Mouse (Mus musculus): ENCODE results near the gene Glt8d2. TPM values are rescaled to one million over a fixed set of nuclear protein-coding genes. Genes with fewer than 3 reads are reported as not detected.
"Not testable (repeated sequence)": the region's sequence is repeated elsewhere in the genome, so short reads cannot be mapped to it uniquely, and the experiment has no call there.

Glt8d2 gene
- polyA plus RNA-seq, 1 experiment from 2014 or later = 21.6 TPM

DNA sequence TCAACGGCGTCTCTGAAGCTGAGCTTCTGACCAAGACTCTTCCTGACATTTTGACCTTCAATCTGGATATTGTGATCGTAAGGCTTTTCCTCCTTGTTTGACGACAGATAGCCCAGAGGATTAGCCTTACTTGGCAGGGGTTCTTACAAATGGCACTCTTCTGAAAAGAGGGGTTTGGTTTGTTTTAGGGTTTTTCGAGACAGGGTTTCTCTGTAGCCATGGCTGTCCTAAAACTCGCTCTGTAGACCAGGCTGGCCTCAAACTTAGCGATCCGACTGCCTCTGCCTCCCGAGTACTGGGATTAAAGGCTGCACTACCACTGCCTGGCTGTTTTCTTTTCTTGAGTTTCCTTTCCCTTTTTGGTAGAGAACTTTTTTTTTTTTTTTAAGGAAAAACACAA lies 49.0 kb downstream of the Glt8d2 start:
- H3K27me3 ChIP-seq = no peaks in the 10 kb centered on the region
- H3K27ac ChIP-seq (replicated peaks) = no peak overlapping the region
- 94% methylated on average over 9 of the region's 9 CpGs for whole genome bisulfite sequencing
- H3K4me3 ChIP-seq (replicated peaks) = no peak overlapping the region
- ATAC-seq (ENCODE audit: insufficient number of reproducible peaks, low FRiP score, low TSS enrichment, low read depth) = no peak
- H3K9me3 ChIP-seq (replicated peaks) = no peaks in the 10 kb centered on the region
- H3K36me3 ChIP-seq = peaks cover 79% of the 10 kb centered on the region
- no peak overlapping the region for H3K4me2 ChIP-seq (replicated peaks)
- no peak overlapping the region for H3K9ac ChIP-seq
- no peaks in the 10 kb centered on the region for H3K4me1 ChIP-seq

DNA sequence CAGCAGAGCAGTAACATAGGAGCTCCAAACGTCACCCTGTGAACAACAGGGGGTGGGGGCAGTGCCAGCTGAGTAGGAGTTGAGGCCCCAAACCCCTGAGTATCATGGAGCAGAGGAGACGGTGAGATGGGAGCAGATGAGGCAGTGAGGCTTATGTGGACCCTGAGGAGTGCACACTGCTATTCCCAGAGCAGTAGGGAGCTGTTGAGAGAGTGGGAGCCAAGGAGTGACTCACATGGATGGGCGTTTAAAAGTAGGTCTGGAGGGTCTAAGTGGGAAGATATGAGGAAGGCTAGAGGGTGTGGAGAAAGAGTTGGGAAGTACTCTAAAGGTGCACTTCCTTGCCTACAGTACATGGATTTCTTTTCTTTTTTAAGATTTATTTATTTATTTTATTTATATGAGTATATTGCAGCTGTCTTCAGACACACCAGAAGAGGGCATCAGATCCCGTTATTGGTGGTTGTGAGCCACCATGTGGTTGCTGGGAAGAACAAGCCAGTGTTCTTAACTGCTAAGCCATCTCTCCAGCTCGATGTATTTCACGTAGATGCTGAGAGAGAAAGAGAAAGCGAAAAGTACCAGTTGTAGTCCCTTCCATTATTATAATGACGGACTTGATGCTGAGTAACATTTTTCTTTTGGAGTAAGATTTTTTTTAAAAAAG lies 51.3 kb downstream of the Glt8d2 start:
- Histone ChIP-seq H3K27ac (replicated peaks) (no peak overlapping the region), H3K9me3 (replicated peaks) (no peaks in the 10 kb centered on the region), H3K4me3 (replicated peaks) (no peak overlapping the region), H3K9ac (no peak overlapping the region), H3K4me2 (replicated peaks) (no peak overlapping the region), H3K4me1 (no peaks in the 10 kb centered on the region), H3K27me3 (no peaks in the 10 kb centered on the region), H3K36me3 (peaks cover 63% of the 10 kb centered on the region)
- no peak for ATAC-seq (ENCODE audit: insufficient number of reproducible peaks, low FRiP score, low TSS enrichment, low read depth)
- WGBS = 93% methylated on average over 8 of the region's 8 CpGs

DNA sequence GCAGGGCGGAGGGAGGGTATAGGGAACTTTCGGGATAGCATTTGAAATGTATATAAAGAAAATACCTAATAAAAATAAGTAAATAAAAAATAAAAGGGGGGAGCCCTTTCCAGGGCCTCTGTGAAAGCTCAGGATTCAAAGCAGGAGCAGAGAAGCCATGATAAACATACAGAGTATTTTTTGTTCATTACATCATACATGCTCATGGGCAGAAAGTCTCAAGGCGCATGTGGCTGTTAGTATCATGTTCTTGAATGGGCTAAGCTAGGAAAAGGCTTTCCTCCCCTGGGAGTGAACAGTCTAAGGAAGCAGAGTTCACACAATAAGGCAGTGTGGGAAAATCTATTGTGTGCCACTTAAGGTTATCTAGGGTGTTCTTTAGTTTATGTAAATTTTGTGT lies 54.1 kb downstream of the Glt8d2 start:
- no peak overlapping the region for H3K9ac ChIP-seq
- WGBS = 93% methylated on average over 3 of the region's 3 CpGs
- no peak overlapping the region for H3K27ac ChIP-seq (replicated peaks)
- H3K36me3 ChIP-seq = peaks cover 55% of the 10 kb centered on the region
- no peak for ATAC-seq (ENCODE audit: insufficient number of reproducible peaks, low FRiP score, low TSS enrichment, low read depth)
- peaks cover 2% of the 10 kb centered on the region for H3K4me1 ChIP-seq
- no peak overlapping the region for H3K4me2 ChIP-seq (replicated peaks)
- H3K4me3 ChIP-seq (replicated peaks) = no peak overlapping the region
- no peaks in the 10 kb centered on the region for H3K27me3 ChIP-seq
- no peaks in the 10 kb centered on the region for H3K9me3 ChIP-seq (replicated peaks)

DNA sequence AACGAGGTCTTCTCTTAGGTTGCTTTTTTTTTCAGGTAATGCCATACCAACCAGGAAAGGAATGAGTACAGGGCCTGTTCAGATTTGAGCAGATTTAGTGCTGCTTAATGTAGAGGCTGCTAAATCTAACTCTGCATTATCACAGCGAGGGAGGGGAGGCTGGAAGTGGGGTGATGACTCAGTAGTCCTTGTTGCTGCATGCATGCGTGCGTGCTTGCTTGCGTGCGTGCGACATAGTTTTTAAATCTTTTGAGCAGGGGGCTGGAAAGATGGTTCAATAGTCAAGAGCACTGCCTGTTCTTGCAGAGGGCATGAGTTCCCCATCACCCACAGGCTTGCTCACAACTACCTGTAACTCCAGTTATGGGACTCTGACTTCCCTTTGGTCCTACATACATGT lies 56.1 kb downstream of the Glt8d2 start:
- Histone ChIP-seq H3K4me1 (peaks cover 13% of the 10 kb centered on the region), H3K9ac (no peak overlapping the region), H3K9me3 (replicated peaks) (no peaks in the 10 kb centered on the region), H3K27ac (replicated peaks) (no peak overlapping the region), H3K4me2 (replicated peaks) (no peak overlapping the region), H3K4me3 (replicated peaks) (no peak overlapping the region), H3K27me3 (no peaks in the 10 kb centered on the region), H3K36me3 (peaks cover 37% of the 10 kb centered on the region)
- 94% methylated on average over 7 of the region's 7 CpGs for WGBS
- ATAC-seq (ENCODE audit: insufficient number of reproducible peaks, low FRiP score, low TSS enrichment, low read depth) = no peak

DNA sequence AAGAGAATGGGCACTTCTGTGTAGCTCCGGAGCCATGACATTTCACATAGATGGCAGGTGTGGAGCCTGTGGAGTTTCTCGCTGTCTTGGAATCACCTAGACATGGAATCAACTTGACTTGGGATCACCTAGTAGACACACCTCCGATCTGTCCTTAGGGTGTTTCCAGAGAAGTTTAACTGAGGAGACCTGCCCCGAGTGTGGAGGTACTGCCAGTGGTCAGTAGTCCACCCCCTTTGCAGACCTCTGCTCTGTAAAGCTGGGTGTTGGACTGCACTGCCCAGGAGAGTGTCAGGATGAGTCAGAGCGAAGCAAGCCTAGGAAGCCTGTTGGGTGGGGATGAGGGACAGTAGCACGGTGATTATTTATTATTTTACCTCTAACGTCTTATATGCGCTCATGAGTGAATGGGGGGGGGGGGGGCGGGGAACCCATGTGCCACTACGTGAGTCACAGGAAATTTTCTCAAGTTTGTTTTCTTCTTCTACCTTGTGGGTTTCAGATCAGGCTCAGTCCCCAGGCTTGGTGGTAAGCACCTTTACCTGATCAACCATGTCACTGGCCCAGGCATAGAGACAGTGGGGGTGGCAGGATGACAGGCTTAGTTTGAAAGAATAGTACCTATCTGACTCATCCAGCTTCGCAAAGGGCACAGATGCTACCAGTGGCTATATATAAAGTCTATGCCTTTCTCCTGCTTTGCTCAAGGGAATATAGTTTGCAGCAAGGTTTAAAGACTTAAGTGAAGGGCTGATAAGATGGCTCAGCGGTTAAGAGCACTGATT lies 57.8 kb downstream of the Glt8d2 start:
- Histone ChIP-seq H3K4me3 (replicated peaks) (no peak overlapping the region), H3K27me3 (no peaks in the 10 kb centered on the region), H3K27ac (replicated peaks) (no peak overlapping the region), H3K9me3 (replicated peaks) (no peaks in the 10 kb centered on the region), H3K4me1 (peaks cover 13% of the 10 kb centered on the region), H3K36me3 (peaks cover 30% of the 10 kb centered on the region), H3K4me2 (replicated peaks) (no peak overlapping the region), H3K9ac (no peak overlapping the region)
- 97% methylated on average over 12 of the region's 12 CpGs for WGBS
- no peak for ATAC-seq (ENCODE audit: insufficient number of reproducible peaks, low FRiP score, low TSS enrichment, low read depth)

DNA sequence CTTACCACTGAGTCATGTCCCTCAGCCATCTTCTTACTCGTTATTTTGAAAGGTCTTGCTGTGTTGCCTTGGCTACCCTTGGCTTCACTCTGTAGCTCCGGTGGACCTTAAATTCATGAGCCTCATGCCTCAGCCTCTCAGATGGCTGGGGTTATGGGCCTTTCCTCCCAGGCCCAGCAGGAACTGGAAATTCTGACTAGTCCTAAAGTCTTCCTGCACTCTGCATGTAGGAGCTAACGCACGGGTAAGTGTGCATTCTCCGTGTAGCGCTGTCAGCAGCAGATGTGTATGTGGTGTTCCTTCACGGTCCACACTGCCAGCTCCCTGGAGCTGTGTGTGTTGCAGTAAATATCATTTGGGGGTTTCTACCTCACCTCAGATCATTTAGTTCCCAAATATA lies 59.3 kb downstream of the Glt8d2 start:
- Histone ChIP-seq H3K36me3 (peaks cover 17% of the 10 kb centered on the region; the same call in 1 of the 2 replicates), H3K9me3 (replicated peaks) (no peaks in the 10 kb centered on the region), H3K9ac (no peak overlapping the region), H3K4me3 (replicated peaks) (peak overlapping the region; percentile 82), H3K27ac (replicated peaks) (no peak overlapping the region), H3K4me1 (peaks cover 13% of the 10 kb centered on the region), H3K27me3 (no peaks in the 10 kb centered on the region), H3K4me2 (replicated peaks) (peak overlapping the region; percentile 75; the same call in 1 of the 2 replicates)
- ATAC-seq (ENCODE audit: insufficient number of reproducible peaks, low FRiP score, low TSS enrichment, low read depth) = no peak
- 75% methylated on average over 7 of the region's 7 CpGs for WGBS

DNA sequence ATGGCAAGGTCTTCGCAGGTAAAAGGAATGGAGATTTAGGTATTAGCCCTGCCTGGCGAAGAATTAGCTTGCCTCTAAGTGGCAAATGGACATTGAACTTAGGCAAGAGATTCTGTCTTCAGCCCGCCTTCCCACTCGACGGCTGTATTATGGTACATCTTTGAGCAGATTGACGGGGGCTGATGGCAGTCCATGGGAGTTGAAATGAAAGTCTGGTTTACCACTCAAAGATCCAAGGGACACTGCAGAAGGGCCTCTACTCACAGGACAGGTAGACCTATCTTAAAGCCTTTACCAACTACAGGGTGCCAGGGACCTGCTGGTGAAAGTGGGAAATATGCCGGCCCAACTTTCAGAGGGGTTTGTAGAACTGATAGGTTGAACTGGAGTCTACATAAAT lies 60.0 kb downstream of the Glt8d2 start:
- Histone ChIP-seq H3K27me3 (no peaks in the 10 kb centered on the region), H3K27ac (replicated peaks) (peak overlapping the region; percentile 90; the same call in 1 of the 2 replicates)

DNA sequence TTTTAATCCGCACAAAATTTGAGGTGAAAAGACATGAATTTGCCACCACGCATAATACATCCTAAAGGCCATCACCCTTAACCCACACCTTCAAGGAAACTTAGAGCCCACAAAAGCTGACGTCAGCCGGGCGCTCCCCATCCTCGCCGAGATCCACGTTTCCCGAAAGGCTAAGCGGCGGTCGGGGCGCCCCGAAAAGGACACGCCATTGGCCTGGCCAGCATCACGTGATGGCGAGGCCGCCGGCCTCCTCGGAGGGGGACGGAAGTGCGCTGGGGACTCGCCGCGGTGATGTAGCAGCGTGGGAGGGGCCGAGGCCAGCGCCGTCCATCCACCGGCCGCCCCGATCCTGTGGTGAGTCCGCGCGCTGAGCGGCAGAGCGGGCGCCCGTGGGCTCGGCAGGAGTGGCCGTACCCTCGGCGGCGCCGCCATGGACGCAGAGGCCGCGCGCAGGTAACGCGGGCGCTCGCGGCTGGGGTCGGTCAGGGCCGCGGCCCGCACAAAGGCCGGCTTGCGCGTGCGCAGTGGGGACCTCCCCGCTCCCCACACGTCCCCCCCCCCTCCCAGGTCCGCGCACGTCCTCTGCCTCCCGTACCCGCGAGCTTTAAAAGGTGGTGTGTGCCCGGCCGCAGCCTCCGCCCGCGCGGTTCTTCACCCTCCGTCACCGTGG lies 60.7 kb downstream of the Glt8d2 start, which contains the start of gene Tdg:
Gene Tdg (plus strand): TSS at position 243 of the 670 bp plus-strand sequence.
- Histone ChIP-seq H3K4me2 (replicated peaks) (peak within 1 kb of the TSS; percentile 84), H3K4me3 (replicated peaks) (peak within 1 kb of the TSS; percentile 82), H3K36me3 (peaks cover 17% of the 10 kb centered on the region; the same call in 1 of the 2 replicates), H3K9ac (peak within 1 kb of the TSS; percentile 87), H3K27ac (replicated peaks) (peak within 1 kb of the TSS; percentile 95), H3K4me1 (peaks cover 13% of the 10 kb centered on the region)
- ATAC-seq (ENCODE audit: insufficient number of reproducible peaks, low FRiP score, low TSS enrichment, low read depth) = peak; percentile 98
- not testable (repeated sequence) for H3K27me3 ChIP-seq; H3K9me3 ChIP-seq (replicated peaks)
- under 1% methylated on average over 71 of the region's 78 CpGs for WGBS

More for the DNA sequence above, 60.0 kb downstream of the Glt8d2 start:
- H3K4me2 ChIP-seq (replicated peaks) = peak overlapping the region; percentile 75
- peaks cover 13% of the 10 kb centered on the region for H3K4me1 ChIP-seq
- peak overlapping the region; percentile 87 for H3K9ac ChIP-seq
- H3K36me3 ChIP-seq = peaks cover 17% of the 10 kb centered on the region; the same call in 1 of the 2 replicates
- 17% methylated on average over 7 of the region's 7 CpGs for WGBS
- H3K4me3 ChIP-seq (replicated peaks) = peak overlapping the region; percentile 82
- ATAC-seq (ENCODE audit: insufficient number of reproducible peaks, low FRiP score, low TSS enrichment, low read depth) = no peak
- no peaks in the 10 kb centered on the region for H3K9me3 ChIP-seq (replicated peaks)

DNA sequence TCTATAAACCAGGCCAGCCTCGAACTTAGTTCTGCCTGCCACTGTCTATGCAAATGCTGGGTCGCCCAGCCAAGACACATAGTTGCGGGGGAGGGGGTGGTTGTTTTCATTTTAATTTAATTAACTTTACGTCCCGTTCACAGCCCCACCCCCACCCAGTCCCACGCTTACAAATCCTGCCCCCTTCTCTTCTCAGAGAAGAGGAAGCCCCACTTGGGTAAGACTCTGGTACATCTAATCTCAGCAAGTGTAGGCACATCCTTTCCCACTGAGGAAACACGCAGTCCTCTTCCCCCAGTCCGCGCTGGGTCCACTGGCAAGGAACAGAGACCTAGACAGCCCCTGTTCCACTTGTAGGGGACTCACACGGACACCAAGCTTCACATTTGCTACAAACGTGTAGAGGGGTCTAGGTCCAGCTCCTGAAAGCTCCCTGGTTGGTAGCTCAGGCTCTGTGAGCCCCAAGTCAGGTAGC lies 61.3 kb downstream of the Glt8d2 start:
- peak overlapping the region; percentile 65 for H3K9ac ChIP-seq
- no peaks in the 10 kb centered on the region for H3K9me3 ChIP-seq (replicated peaks)
- no peaks in the 10 kb centered on the region for H3K27me3 ChIP-seq
- peak overlapping the region; percentile 84 for H3K4me2 ChIP-seq (replicated peaks)
- peaks cover 14% of the 10 kb centered on the region; the same call in 1 of the 2 replicates for H3K36me3 ChIP-seq
- peaks cover 13% of the 10 kb centered on the region for H3K4me1 ChIP-seq
- WGBS = 4% methylated on average over 11 of the region's 11 CpGs
- H3K27ac ChIP-seq (replicated peaks) = peak overlapping the region; percentile 95
- ATAC-seq (ENCODE audit: insufficient number of reproducible peaks, low FRiP score, low TSS enrichment, low read depth) = peak; percentile 39
- peak overlapping the region; percentile 82 for H3K4me3 ChIP-seq (replicated peaks)

DNA sequence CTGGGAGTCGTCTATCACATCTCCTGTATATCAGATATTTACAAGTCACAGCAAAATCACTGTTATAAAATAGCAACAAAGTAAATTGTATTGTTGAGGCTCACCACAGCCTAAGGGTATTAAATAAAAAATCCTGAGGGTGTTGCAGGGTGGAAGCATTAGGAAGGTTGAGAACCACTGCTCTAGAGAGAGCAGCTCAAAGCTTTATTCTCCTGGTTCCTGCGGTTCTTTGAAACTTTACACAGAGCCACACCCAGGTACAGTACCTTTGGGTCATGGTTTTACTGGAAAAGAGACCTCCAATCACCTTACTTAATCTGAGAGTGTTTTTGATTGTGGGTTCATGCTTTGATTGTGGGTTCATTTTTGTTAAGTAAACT lies 66.9 kb downstream of the Glt8d2 start:
- not testable (repeated sequence) for H3K9ac ChIP-seq; H3K9me3 ChIP-seq (replicated peaks); H3K27me3 ChIP-seq; H3K4me1 ChIP-seq; H3K36me3 ChIP-seq
- 3% methylated on average over 2 of the region's 2 CpGs for WGBS
- peak overlapping the region; percentile 62 for H3K4me2 ChIP-seq (replicated peaks)
- 0 out of 2 replicates have a peak, but pooled peaks have one; percentile 1 for ATAC-seq (ENCODE audit: insufficient number of reproducible peaks, low FRiP score, low TSS enrichment, low read depth)
- peak overlapping the region; percentile 82 for H3K27ac ChIP-seq (replicated peaks)
- H3K4me3 ChIP-seq (replicated peaks) = peak overlapping the region; percentile 73
